Mouse (Mus musculus) forebrain, embryonic 15.5 days (tissue): Measurements from ENCODE around the gene Fgfr2. TPM values are rescaled to one million over a fixed set of nuclear protein-coding genes. Genes with fewer than 3 reads are reported as not detected.

ENCODE experiments used
- ATAC-seq: fragments of 200-750 bp; cut with Nextera tagmentation; replicated peaks from 2 replicates; pipeline ENCODE4 v1.8.0; 2017; ENCODE audit warnings: mild to moderate bottlenecking, moderate TSS enrichment, moderate library complexity
- H3K27ac ChIP-seq: fragments of 300-500 bp; sonication (generic); replicated peaks from 2 replicates; pipeline ENCODE4 v1.5.1; 2015; ENCODE audit warnings: mild to moderate bottlenecking, inconsistent platforms
- H3K27me3 ChIP-seq: fragments of 300-500 bp; sonication (generic); 2 replicates; pipeline ENCODE4 v1.6.1; 2015; ENCODE audit warnings: inconsistent platforms
- H3K36me3 ChIP-seq: fragments of 300-500 bp; sonication (generic); 2 replicates; pipeline ENCODE4 v1.6.1; 2015; ENCODE audit warnings: mild to moderate bottlenecking, inconsistent platforms
- H3K4me1 ChIP-seq: fragments of 300-500 bp; sonication (generic); 2 replicates; pipeline ENCODE4 v1.6.1; 2015; ENCODE audit warnings: inconsistent platforms
- H3K4me2 ChIP-seq: fragments of 300-500 bp; sonication (generic); replicated peaks from 2 replicates; pipeline ENCODE4 v1.6.1; 2015; ENCODE audit warnings: mild to moderate bottlenecking, inconsistent platforms
- H3K4me3 ChIP-seq: fragments of 300-500 bp; sonication (generic); 2 replicates; pipeline ENCODE4 v1.5.1; 2015; ENCODE audit warnings: mild to moderate bottlenecking, inconsistent platforms
- H3K9ac ChIP-seq: fragments of 300-500 bp; sonication (generic); replicated peaks from 2 replicates; pipeline ENCODE4 v1.6.1; 2015; ENCODE audit warnings: mild to moderate bottlenecking, inconsistent platforms
- H3K9me3 ChIP-seq: fragments of 300-500 bp; sonication (generic); 2 replicates; pipeline ENCODE4 v1.6.1; 2016; ENCODE audit warnings: inconsistent platforms
- WGBS: fragments of 180-500 bp; shearing (Covaris S2); methylation state at CpG from one replicate; pipeline ENCODE4 v1.1.7; 2015; ENCODE audit warnings: mixed read lengths; 5-methylcytosine and 5-hydroxymethylcytosine counted together
- polyA plus RNA-seq: library from polyadenylated mRNA; unstranded; fragments of >200 nt; fragmentation: Nextera tagmentation; extraction: Ambion mirVana; gene quantifications from 2 replicates; pipeline ENCODE4 v1.2.1, GENCODE M21; 2015

Gene Fgfr2
- polyA plus RNA-seq, 1 experiment from 2014 or later = 48.1 TPM

DNA sequence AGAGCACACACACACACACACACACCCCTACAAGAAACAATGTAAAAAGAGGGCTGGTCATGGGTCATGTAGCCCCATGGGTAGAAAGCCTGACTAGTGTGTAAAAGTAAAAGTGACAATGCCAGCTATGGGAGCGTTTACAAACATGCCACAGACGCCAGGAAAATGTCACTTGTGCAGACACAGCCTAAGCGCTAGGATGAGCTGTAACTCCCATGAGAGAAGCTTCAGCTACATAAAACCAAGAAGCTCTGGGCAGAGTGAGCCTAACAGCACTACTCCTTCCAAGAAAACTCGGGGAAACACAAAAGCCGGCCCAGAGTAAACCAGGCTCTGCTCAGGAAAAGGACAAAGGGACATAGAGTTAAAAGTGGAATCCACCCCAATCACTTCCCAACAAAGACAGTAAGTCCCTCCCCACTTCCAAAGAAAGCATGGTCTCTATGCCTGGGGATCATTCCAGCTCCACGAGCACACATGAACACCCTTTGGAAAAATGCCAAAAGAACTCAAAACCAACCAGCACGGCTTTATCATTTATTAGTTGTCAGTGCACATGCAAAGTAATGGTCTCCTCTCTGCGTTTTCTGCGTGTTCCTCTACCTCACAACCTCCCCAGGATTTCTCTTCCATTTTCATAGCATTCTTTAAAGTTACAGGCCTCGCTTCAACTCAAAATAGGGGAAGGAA lies 899.6 kb downstream of the Fgfr2 start:
- H3K4me1 ChIP-seq = peaks cover 13% of the 10 kb centered on the region
- no peak overlapping the region; the same call in 1 of the 2 replicates for H3K9ac ChIP-seq
- H3K4me3 ChIP-seq = no peak overlapping the region
- peak overlapping the region; percentile 56 for H3K27ac ChIP-seq
- H3K4me2 ChIP-seq = no peak overlapping the region
- H3K27me3 ChIP-seq = no peaks in the 10 kb centered on the region
- H3K36me3 ChIP-seq = no peaks in the 10 kb centered on the region
- 27% methylated on average over 10 of the region's 10 CpGs for WGBS
- ATAC-seq = no peak
- no peaks in the 10 kb centered on the region for H3K9me3 ChIP-seq

GRCm38 (mm10) chr7:132214031-132214430 lies 909.1 kb downstream of the Fgfr2 start:
- 41% methylated on average over 10 of the region's 10 CpGs for WGBS
- Histone ChIP-seq H3K9ac (no peak overlapping the region), H3K9me3 (no peaks in the 10 kb centered on the region), H3K27me3 (no peaks in the 10 kb centered on the region), H3K36me3 (no peaks in the 10 kb centered on the region), H3K4me1 (peaks cover 44% of the 10 kb centered on the region), H3K4me3 (no peak overlapping the region), H3K27ac (no peak overlapping the region), H3K4me2 (no peak overlapping the region)
- ATAC-seq = no peak

DNA sequence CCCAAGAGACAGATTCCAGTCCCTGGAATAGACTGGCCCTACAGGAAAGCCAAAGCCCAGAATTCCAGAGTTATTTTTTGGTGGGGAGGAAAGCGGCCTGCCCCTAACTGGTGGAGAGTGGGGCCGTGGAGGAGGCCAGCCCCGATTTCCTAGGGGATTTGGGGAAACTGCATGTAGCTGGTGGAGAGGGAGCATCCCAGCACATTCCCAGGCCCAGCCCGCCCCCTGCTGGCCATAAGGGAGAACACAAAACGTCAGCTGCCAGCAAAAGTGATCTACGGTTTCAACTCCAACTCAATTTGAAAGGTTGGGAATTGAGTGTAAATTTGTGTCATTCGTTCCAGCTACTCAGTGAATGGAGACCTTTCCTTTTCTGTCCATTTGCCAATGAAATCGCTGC lies 909.7 kb downstream of the Fgfr2 start:
- Histone ChIP-seq H3K27me3 (no peaks in the 10 kb centered on the region), H3K9me3 (no peaks in the 10 kb centered on the region), H3K4me3 (no peak overlapping the region), H3K27ac (peak overlapping the region; percentile 55; the same call in 1 of the 2 replicates), H3K9ac (no peak overlapping the region), H3K4me1 (peaks cover 48% of the 10 kb centered on the region), H3K36me3 (no peaks in the 10 kb centered on the region), H3K4me2 (no peak overlapping the region)
- WGBS = 5% methylated on average over 8 of the region's 8 CpGs
- peak; percentile 62; the same call in 1 of the 2 replicates for ATAC-seq

DNA sequence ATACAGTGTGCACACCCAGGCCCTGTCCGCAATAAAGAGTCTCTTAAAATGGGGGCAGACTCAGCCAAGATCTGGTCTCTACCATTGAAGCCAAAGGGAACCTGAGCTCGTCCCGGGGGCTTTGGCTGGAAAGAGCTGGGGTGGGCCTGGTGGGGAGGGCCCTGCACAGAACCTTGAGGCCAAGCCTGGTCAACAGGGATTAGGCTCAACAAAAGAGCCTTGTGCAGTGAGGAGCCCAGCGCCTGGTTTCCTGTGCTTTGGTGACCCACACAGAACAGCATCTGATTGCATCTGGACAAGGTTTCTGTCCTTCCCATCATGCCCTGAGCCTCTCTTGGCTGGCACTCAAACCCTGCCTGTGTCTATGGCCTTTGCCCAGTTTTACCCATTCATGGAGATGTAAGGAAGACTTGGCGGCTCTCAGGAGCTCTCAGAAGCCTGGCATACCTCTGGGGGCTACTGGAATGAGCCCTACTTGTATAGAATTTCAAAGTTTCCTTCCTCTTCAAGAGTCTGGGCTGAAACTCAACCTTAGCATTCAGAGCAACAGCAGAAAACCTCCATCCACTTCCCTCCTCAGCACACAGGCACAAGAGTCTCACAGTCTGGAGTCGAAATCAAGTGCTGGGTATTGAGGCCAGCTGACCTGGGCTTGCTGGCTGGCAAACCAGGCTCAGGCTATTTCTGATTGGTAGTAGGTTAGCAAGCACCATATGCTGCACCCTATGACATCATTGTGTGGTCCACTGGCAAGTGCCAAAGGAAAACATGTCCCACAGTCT lies 911.0 kb downstream of the Fgfr2 start:
- Histone ChIP-seq H3K9ac (no peak overlapping the region), H3K27ac (peak overlapping the region; percentile 55), H3K27me3 (no peaks in the 10 kb centered on the region), H3K36me3 (no peaks in the 10 kb centered on the region), H3K4me3 (no peak overlapping the region), H3K4me1 (peaks cover 48% of the 10 kb centered on the region), H3K9me3 (no peaks in the 10 kb centered on the region), H3K4me2 (no peak overlapping the region)
- peak; percentile 60 for ATAC-seq
- WGBS = 48% methylated on average over 6 of the region's 6 CpGs

DNA sequence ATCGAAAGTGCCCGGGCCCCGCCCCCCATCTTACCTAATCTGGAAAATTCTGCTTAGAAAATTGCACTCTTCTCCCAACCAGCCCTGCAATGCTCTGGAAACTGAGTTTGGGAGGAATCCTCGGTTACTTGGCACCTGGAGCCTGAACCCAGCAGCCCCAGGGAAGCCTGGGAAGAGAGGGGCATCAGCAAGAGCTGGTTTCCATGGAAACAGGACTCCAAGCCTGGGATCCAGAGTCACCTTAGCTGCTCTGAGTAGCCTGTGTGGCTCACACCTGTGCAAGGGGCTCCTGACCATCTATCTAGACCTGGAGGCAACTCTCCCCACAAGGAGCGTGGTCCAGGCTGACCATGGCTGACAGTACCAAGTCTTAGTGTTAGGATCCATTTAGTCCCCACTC lies 912.5 kb downstream of the Fgfr2 start:
- no peak overlapping the region for H3K27ac ChIP-seq
- peaks cover 48% of the 10 kb centered on the region for H3K4me1 ChIP-seq
- H3K9me3 ChIP-seq = no peaks in the 10 kb centered on the region
- H3K4me3 ChIP-seq = no peak overlapping the region
- 77% methylated on average over 5 of the region's 5 CpGs for WGBS
- ATAC-seq = no peak
- H3K4me2 ChIP-seq = no peak overlapping the region
- H3K36me3 ChIP-seq = no peaks in the 10 kb centered on the region
- no peak overlapping the region for H3K9ac ChIP-seq
- H3K27me3 ChIP-seq = no peaks in the 10 kb centered on the region

GRCm38 (mm10) chr7:132208946-132209651 lies 914.1 kb downstream of the Fgfr2 start:
- H3K4me1 ChIP-seq = peaks cover 46% of the 10 kb centered on the region
- H3K27me3 ChIP-seq = no peaks in the 10 kb centered on the region
- no peaks in the 10 kb centered on the region for H3K9me3 ChIP-seq
- H3K27ac ChIP-seq = peak overlapping the region; percentile 56
- no peak for ATAC-seq
- WGBS = 63% methylated on average over 9 of the region's 9 CpGs
- H3K36me3 ChIP-seq = no peaks in the 10 kb centered on the region
- no peak overlapping the region for H3K4me2 ChIP-seq
- no peak overlapping the region for H3K4me3 ChIP-seq
- no peak overlapping the region for H3K9ac ChIP-seq

GRCm38 (mm10) chr7:132204073-132204612 lies 919.0 kb downstream of the Fgfr2 start:
- no peak overlapping the region for H3K27ac ChIP-seq
- H3K9ac ChIP-seq = no peak overlapping the region
- H3K36me3 ChIP-seq = no peaks in the 10 kb centered on the region
- no peak for ATAC-seq
- peaks cover 5% of the 10 kb centered on the region for H3K4me1 ChIP-seq
- no peak overlapping the region for H3K4me3 ChIP-seq
- no peaks in the 10 kb centered on the region for H3K27me3 ChIP-seq
- H3K9me3 ChIP-seq = no peaks in the 10 kb centered on the region
- H3K4me2 ChIP-seq = no peak overlapping the region
- WGBS = 61% methylated on average over 1 of the region's 1 CpGs

DNA sequence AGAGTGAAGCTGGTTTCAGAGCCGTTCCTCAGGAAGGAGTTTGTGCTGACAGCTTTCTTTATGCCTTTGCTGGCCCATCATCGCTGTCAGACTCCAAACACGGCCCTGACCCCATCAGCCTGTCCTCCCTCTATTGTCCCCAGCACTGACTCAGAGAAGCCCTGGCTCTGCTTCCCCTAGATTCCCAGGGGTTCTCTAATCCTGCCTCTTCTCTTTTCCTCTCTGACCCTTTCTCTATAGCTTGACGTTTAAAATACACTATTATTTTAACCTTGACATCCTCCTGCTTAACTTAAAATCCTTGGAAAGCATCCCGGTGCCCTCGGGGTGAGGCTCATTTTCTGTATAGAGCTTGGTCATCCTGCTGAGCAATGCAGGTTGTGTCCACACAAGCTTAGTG lies 923.5 kb downstream of the Fgfr2 start:
- no peaks in the 10 kb centered on the region for H3K36me3 ChIP-seq
- H3K4me2 ChIP-seq = no peak overlapping the region
- H3K9me3 ChIP-seq = no peaks in the 10 kb centered on the region
- peaks cover 13% of the 10 kb centered on the region for H3K4me1 ChIP-seq
- ATAC-seq = no peak
- no peaks in the 10 kb centered on the region for H3K27me3 ChIP-seq
- no peak overlapping the region for H3K27ac ChIP-seq
- no peak overlapping the region for H3K4me3 ChIP-seq
- no peak overlapping the region for H3K9ac ChIP-seq
- WGBS = 37% methylated on average over 6 of the region's 6 CpGs

GRCm38 (mm10) chr7:132198806-132199205 lies 924.3 kb downstream of the Fgfr2 start:
- no peak overlapping the region for H3K4me2 ChIP-seq
- WGBS = 86% methylated on average over 1 of the region's 1 CpGs
- ATAC-seq = no peak

DNA sequence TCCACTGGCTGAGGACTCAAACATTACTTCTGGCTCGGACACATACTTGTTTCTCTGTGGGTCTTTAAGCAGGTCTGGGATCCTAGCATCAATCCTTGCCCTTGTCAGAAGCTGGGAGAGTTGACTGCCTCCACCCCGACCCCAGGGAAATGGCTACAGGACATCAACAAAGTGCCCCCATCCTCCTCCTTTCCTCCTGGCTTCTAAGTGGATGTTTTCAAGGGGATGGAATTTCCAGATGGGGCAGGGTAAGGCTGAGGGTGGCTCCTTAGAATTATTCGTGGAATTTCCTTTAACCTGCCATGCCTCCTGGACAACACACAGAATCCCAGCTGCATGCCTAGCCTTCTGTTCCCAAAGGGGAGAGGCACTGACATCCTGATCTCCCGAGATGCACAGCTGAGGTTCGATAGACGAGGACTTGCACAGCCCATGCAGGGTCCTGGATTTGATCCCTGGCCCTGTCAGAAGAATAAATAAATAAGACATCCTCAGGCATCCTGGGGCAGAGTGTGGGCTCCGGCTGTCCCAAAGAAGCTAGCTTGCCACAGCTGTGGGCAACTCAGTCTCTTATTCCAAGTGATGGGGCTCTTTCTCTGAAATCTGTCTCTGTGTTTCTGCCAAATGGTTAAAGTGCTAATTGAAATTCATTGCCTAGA lies 925.2 kb downstream of the Fgfr2 start:
- no peak overlapping the region for H3K27ac ChIP-seq
- no peaks in the 10 kb centered on the region for H3K27me3 ChIP-seq
- H3K4me2 ChIP-seq = no peak overlapping the region
- WGBS = 59% methylated on average over 7 of the region's 7 CpGs
- no peaks in the 10 kb centered on the region for H3K36me3 ChIP-seq
- H3K9me3 ChIP-seq = no peaks in the 10 kb centered on the region
- no peak overlapping the region for H3K9ac ChIP-seq
- no peak for ATAC-seq
- H3K4me3 ChIP-seq = no peak overlapping the region
- peaks cover 13% of the 10 kb centered on the region for H3K4me1 ChIP-seq

More at GRCm38 (mm10) chr7:132198806-132199205, 924.3 kb downstream of the Fgfr2 start:
- no peaks in the 10 kb centered on the region for H3K36me3 ChIP-seq
- no peak overlapping the region for H3K27ac ChIP-seq
- H3K9me3 ChIP-seq = no peaks in the 10 kb centered on the region
- H3K4me3 ChIP-seq = no peak overlapping the region
- no peak overlapping the region for H3K9ac ChIP-seq
- no peaks in the 10 kb centered on the region for H3K27me3 ChIP-seq
- peaks cover 13% of the 10 kb centered on the region for H3K4me1 ChIP-seq

DNA sequence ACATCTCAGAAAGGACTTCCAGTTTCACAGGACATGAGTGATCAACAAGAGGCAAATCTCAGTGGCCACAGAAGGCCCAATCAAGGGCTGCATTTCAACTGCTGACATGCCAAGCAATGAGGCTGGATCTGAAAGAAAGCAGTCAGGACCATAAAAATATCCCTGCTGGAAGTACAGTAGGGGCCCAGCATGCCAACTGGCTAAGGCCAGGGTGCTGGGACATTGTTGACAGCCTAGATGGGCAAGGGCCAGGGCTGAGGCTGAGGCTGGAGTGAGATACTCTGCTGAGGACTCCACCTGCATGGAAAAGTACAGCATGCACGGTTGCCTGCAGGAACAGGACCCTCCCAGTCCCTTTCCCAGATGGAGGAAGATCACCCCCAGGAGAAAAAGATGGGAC lies 926.6 kb downstream of the Fgfr2 start:
- no peak overlapping the region for H3K9ac ChIP-seq
- no peaks in the 10 kb centered on the region for H3K27me3 ChIP-seq
- no peaks in the 10 kb centered on the region for H3K36me3 ChIP-seq
- H3K9me3 ChIP-seq = no peaks in the 10 kb centered on the region
- no peak for ATAC-seq
- no peak overlapping the region for H3K27ac ChIP-seq
- no peak overlapping the region for H3K4me2 ChIP-seq
- WGBS = 88% methylated on average over 1 of the region's 1 CpGs
- H3K4me1 ChIP-seq = peaks cover 13% of the 10 kb centered on the region
- H3K4me3 ChIP-seq = no peak overlapping the region
